Mouse (Mus musculus): ENCODE measurements around the gene Cyp17a1. TPM values are rescaled to one million over a fixed set of nuclear protein-coding genes. Genes with fewer than 3 reads are reported as not detected.

The Cyp17a1 gene
- polyA plus RNA-seq, 1 experiment from 2014 or later: not detected

- Histone ChIP-seq H3K36me3 (replicated peaks) (peaks cover 30% of the 10 kb centered on the region), H3K4me1 (peaks cover 32% of the 10 kb centered on the region), H3K9ac (no peak overlapping the region), H3K27ac (no peak overlapping the region), H3K27me3 (no peaks in the 10 kb centered on the region), H3K4me3 (replicated peaks) (no peak overlapping the region), H3K4me2 (no peak overlapping the region), H3K9me3 (no peaks in the 10 kb centered on the region)
- 89% methylated on average over 8 of the region's 8 CpGs for WGBS
- ATAC-seq (ENCODE audit: low FRiP score): no peak
Observed at GRCm38 (mm10) chr19:46647850-46648249, 25.1 kb downstream of the Cyp17a1 start.

- WGBS: 82% methylated on average over 3 of the region's 3 CpGs
Observed at GRCm38 (mm10) chr19:46647254-46647653, 25.7 kb downstream of the Cyp17a1 start.

GRCm38 (mm10) chr19:46646041-46646481 lies 26.9 kb downstream of the Cyp17a1 start:
- Histone ChIP-seq H3K36me3 (replicated peaks) (peaks cover 20% of the 10 kb centered on the region), H3K9me3 (no peaks in the 10 kb centered on the region), H3K4me1 (peaks cover 48% of the 10 kb centered on the region), H3K27ac (no peak overlapping the region), H3K27me3 (no peaks in the 10 kb centered on the region), H3K9ac (no peak overlapping the region), H3K4me3 (replicated peaks) (no peak overlapping the region), H3K4me2 (no peak overlapping the region)
- WGBS: 82% methylated on average over 12 of the region's 12 CpGs
- ATAC-seq (ENCODE audit: low FRiP score): no peak

More at GRCm38 (mm10) chr19:46647254-46647653, 25.7 kb downstream of the Cyp17a1 start:
- Histone ChIP-seq H3K27ac (no peak overlapping the region), H3K9ac (no peak overlapping the region), H3K4me2 (no peak overlapping the region), H3K36me3 (replicated peaks) (peaks cover 25% of the 10 kb centered on the region), H3K9me3 (no peaks in the 10 kb centered on the region), H3K4me3 (replicated peaks) (no peak overlapping the region), H3K4me1 (peaks cover 36% of the 10 kb centered on the region), H3K27me3 (no peaks in the 10 kb centered on the region)
- no peak for ATAC-seq (ENCODE audit: low FRiP score)

GRCm38 (mm10) chr19:46644793-46645602 lies 28.0 kb downstream of the Cyp17a1 start:
- Histone ChIP-seq H3K4me1 (peaks cover 53% of the 10 kb centered on the region), H3K9me3 (no peaks in the 10 kb centered on the region), H3K36me3 (replicated peaks) (peaks cover 20% of the 10 kb centered on the region), H3K9ac (no peak overlapping the region), H3K4me2 (no peak overlapping the region), H3K27me3 (no peaks in the 10 kb centered on the region), H3K27ac (peak overlapping the region; percentile 51), H3K4me3 (replicated peaks) (no peak overlapping the region)
- WGBS: 40% methylated on average over 12 of the region's 12 CpGs
- no peak for ATAC-seq (ENCODE audit: low FRiP score)

- Histone ChIP-seq H3K9ac (no peak overlapping the region), H3K4me1 (peaks cover 51% of the 10 kb centered on the region), H3K4me2 (no peak overlapping the region), H3K36me3 (replicated peaks) (peaks cover 20% of the 10 kb centered on the region), H3K27me3 (no peaks in the 10 kb centered on the region), H3K9me3 (no peaks in the 10 kb centered on the region), H3K4me3 (replicated peaks) (no peak overlapping the region), H3K27ac (peak overlapping the region; percentile 51; the same call in 1 of the 2 replicates)
- no peak for ATAC-seq (ENCODE audit: low FRiP score)
- WGBS: 77% methylated on average over 10 of the region's 10 CpGs
Observed at GRCm38 (mm10) chr19:46644343-46644792, 28.6 kb downstream of the Cyp17a1 start.

- Histone ChIP-seq H3K4me1 (peaks cover 51% of the 10 kb centered on the region), H3K9me3 (no peaks in the 10 kb centered on the region), H3K27me3 (no peaks in the 10 kb centered on the region), H3K4me2 (no peak overlapping the region), H3K27ac (no peak overlapping the region), H3K36me3 (replicated peaks) (peaks cover 16% of the 10 kb centered on the region), H3K9ac (no peak overlapping the region), H3K4me3 (replicated peaks) (no peak overlapping the region)
- 87% methylated on average over 5 of the region's 5 CpGs for WGBS
- no peak for ATAC-seq (ENCODE audit: low FRiP score)
Observed at GRCm38 (mm10) chr19:46643236-46643635, 29.7 kb downstream of the Cyp17a1 start.

- Histone ChIP-seq H3K9ac (no peak overlapping the region), H3K4me3 (replicated peaks) (no peak overlapping the region), H3K27me3 (no peaks in the 10 kb centered on the region), H3K36me3 (replicated peaks) (peaks cover 17% of the 10 kb centered on the region), H3K9me3 (no peaks in the 10 kb centered on the region), H3K27ac (peak overlapping the region; percentile 71), H3K4me1 (peaks cover 51% of the 10 kb centered on the region), H3K4me2 (no peak overlapping the region)
- ATAC-seq (ENCODE audit: low FRiP score): no peak
- WGBS: 68% methylated on average over 22 of the region's 22 CpGs
Observed at GRCm38 (mm10) chr19:46642136-46642753, 30.7 kb downstream of the Cyp17a1 start.

GRCm38 (mm10) chr19:46641420-46642085 lies 31.4 kb downstream of the Cyp17a1 start:
- Histone ChIP-seq H3K9ac (no peak overlapping the region), H3K36me3 (replicated peaks) (peaks cover 12% of the 10 kb centered on the region), H3K27ac (peak overlapping the region; percentile 71), H3K9me3 (no peaks in the 10 kb centered on the region), H3K4me2 (no peak overlapping the region), H3K4me3 (replicated peaks) (no peak overlapping the region), H3K4me1 (peaks cover 51% of the 10 kb centered on the region), H3K27me3 (no peaks in the 10 kb centered on the region)
- no peak for ATAC-seq (ENCODE audit: low FRiP score)
- 66% methylated on average over 19 of the region's 19 CpGs for WGBS

- H3K27me3 ChIP-seq: no peaks in the 10 kb centered on the region
- H3K4me2 ChIP-seq: no peak overlapping the region
- H3K4me1 ChIP-seq: peaks cover 51% of the 10 kb centered on the region
- H3K9ac ChIP-seq: no peak overlapping the region
- 93% methylated on average over 8 of the region's 8 CpGs for WGBS
- H3K9me3 ChIP-seq: no peaks in the 10 kb centered on the region
- H3K36me3 ChIP-seq (replicated peaks): peaks cover 7% of the 10 kb centered on the region
- H3K4me3 ChIP-seq (replicated peaks): no peak overlapping the region
- 0 out of 2 replicates have a peak overlapping the region, but pooled peaks have one; percentile 2 for H3K27ac ChIP-seq
- no peak for ATAC-seq (ENCODE audit: low FRiP score)
Observed at GRCm38 (mm10) chr19:46640780-46641179, 32.2 kb downstream of the Cyp17a1 start.

GRCm38 (mm10) chr19:46639496-46639895 lies 33.5 kb downstream of the Cyp17a1 start:
- WGBS: 95% methylated on average over 14 of the region's 14 CpGs
- no peak overlapping the region for H3K27ac ChIP-seq
- H3K27me3 ChIP-seq: no peaks in the 10 kb centered on the region
- ATAC-seq (ENCODE audit: low FRiP score): no peak
- H3K4me3 ChIP-seq (replicated peaks): no peak overlapping the region
- H3K36me3 ChIP-seq (replicated peaks): peaks cover 6% of the 10 kb centered on the region
- no peak overlapping the region for H3K4me2 ChIP-seq
- no peak overlapping the region for H3K9ac ChIP-seq
- H3K9me3 ChIP-seq: no peaks in the 10 kb centered on the region
- peaks cover 39% of the 10 kb centered on the region for H3K4me1 ChIP-seq

- Histone ChIP-seq H3K4me1 (peaks cover 35% of the 10 kb centered on the region), H3K9me3 (no peaks in the 10 kb centered on the region), H3K36me3 (replicated peaks) (peaks cover 3% of the 10 kb centered on the region; the same call in 1 of the 2 replicates), H3K4me2 (no peak overlapping the region), H3K27me3 (no peaks in the 10 kb centered on the region), H3K27ac (no peak overlapping the region), H3K9ac (no peak overlapping the region), H3K4me3 (replicated peaks) (no peak overlapping the region)
- no peak for ATAC-seq (ENCODE audit: low FRiP score)
Observed at GRCm38 (mm10) chr19:46639053-46639452, 33.9 kb downstream of the Cyp17a1 start.

- H3K9me3 ChIP-seq: no peaks in the 10 kb centered on the region
- H3K4me3 ChIP-seq (replicated peaks): no peak overlapping the region
- H3K27me3 ChIP-seq: no peaks in the 10 kb centered on the region
- peaks cover 24% of the 10 kb centered on the region for H3K4me1 ChIP-seq
- no peak overlapping the region for H3K9ac ChIP-seq
- H3K36me3 ChIP-seq (replicated peaks): peaks cover 3% of the 10 kb centered on the region; the same call in 1 of the 2 replicates
- no peak overlapping the region for H3K4me2 ChIP-seq
- ATAC-seq (ENCODE audit: low FRiP score): no peak
- WGBS: 86% methylated on average over 6 of the region's 6 CpGs
- H3K27ac ChIP-seq: no peak overlapping the region
Observed at GRCm38 (mm10) chr19:46637598-46637997, 35.4 kb downstream of the Cyp17a1 start.
